Mouse (Mus musculus): ENCODE data around the gene Iglon5.

Iglon5 gene

DNA sequence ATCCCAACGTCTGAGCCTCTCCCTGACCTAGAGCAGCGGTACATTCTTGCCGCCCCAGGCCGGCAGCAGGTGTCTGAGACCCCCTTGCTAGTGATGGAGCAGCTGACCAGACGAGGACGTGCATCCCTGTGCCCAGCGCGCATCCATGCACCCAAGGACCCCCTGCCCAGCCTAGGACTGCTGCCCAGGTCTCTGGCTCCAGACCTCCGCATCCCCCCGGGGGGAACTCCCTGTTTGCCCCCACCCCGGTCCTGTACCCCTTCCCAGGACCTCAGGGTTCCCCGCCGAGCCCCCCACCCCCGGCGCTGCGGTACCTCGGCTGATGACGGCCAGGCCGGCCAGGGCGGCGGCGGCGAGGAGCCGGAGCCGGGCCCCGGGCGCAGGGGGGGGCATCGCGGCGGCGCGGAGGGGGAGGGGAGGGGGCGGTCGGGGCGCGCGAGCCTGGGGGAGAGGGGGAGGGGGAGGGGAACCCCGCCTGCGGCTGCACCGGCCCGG lies at the start of gene Iglon5:
TSS of gene Iglon5 (minus strand) at position 445 of the 495 bp plus-strand sequence.
- in situ Hi-C loops (cut with MboI; ENCODE audit: unreplicated experiment in 2 of 2) = no loop called here

- in situ Hi-C loops (cut with MboI; ENCODE audit: unreplicated experiment in 2 of 2) = no loop called here
Measured at GRCm38 (mm10) chr7:43538524-43538923, 48.6 kb upstream of the Iglon5 start.

DNA sequence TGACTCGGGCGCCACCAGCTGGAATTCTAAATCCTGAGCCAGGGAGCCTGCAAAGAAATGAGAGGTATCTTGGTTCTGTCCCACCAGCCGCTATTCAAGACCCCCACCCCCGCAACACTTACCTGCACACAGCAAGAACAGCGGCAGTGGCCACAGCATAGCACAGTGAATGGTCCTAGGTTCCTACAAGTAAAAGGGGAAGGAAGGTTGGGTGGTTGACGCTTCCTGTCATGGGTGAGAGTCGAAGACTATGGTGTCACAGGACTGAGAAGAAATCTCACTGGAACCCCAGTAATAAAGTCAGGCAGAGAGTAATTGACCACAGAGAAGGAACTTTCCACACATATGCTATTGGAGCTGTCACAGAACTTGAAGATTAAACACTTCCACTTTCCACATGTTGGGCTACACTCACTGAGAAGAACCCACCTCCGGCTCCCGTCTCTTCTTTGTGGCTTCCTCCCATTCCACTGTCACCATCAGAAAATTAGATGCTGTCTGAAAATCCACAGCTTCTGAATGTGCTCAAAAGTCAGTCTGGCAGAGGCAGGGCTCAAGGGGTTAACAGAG lies 43.1 kb upstream of the Iglon5 start:
- in situ Hi-C loops (cut with MboI; ENCODE audit: unreplicated experiment in 2 of 2) = no loop called here

DNA sequence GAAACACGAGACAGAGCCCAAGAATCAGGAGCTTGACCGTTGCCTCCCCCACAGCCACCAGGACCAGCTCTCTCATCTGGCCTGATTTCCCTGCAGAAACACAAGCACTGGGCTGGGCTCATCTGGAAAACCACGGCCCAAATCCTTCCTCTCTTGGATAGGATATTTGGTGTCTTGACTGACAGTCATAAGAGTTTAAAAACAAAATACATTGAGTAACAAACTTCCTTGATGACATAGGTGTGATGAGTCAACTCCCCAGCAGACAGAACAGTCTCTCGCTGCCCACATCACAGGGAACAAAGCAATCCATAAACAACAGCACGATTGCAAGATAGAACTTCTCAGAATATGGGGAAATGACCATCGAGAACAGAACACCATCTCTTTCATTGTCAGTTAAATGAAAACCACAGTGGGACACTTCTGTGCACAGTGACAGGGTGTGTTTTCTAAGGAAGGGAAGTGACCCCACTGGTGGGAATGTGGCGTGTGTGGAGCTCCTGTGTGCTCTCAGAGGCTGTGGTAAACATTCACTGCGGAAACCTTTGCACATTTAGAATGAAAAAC lies 40.4 kb upstream of the Iglon5 start:
- in situ Hi-C loops (cut with MboI; ENCODE audit: unreplicated experiment in 2 of 2) = no loop called here

DNA sequence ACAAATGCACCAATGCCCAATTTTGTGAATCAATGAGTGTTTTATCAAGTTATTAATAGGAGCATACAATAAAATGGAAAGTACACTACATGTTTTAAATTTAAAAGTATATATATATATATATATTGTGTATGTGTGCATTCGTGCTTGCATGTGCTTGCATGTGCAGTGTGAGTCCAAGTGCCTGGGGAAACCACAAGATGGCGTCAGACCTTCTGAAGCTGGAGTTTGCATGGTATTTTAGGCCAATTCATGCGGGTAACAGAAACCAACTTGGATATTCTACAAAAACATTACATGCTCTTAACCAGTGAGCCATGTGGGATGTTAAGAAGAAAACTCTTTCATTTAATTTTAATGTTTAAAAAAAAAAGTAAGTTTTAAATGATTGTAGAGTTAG lies 35.4 kb upstream of the Iglon5 start:
- in situ Hi-C loops (cut with MboI; ENCODE audit: unreplicated experiment in 2 of 2) = loop anchor here in 1 of 2 experiments (5.0 kb wide), 1 partner anchor 52 kb away; the partner anchor contains the start of gene Zfp719

DNA sequence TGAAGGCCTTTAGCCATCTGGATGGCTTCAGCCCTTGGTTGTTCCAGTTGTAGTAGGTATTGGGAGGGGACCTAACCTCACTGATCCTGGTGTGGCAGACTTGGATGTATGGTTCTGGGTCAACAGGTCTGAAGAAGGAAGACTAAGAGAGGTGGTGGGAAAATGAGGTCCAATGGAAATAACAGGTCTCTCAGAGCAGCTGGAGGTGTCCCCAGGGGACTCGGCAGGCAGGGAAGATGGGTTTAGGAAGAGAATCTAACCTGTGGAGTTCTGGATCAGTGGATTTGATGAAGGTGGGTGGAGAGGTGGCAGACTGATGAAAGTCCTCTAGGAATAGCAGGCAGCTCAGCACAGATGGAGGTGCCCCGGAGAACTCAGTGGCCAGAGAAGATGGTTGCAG lies 32.9 kb upstream of the Iglon5 start:
- in situ Hi-C loops (cut with MboI; ENCODE audit: unreplicated experiment in 2 of 2) = loop anchor here (5.0 kb wide), 2 partner anchors 60 to 150 kb away; partner anchors contain the start of gene Ctu1 (in 2 of the 2)

DNA sequence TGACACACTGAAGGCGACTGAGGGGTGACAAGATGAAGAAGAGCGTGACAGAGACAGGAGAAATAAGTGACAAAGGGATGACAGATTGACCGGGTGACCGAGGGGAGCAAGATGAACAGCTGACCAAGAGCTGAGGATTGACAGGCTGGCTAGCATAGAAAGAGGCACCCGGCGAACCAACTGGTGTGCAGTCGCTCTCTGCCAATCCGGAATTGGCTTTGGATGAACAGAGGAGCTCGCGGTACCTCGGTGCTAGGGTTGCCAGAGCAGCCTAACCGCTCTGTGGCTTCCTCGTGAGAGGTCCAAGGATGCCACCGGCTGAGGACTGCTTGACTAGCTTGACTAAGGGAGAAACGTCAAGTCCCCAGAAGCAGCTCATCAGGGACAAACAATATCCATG lies 28.5 kb upstream of the Iglon5 start:
- in situ Hi-C loops (cut with MboI; ENCODE audit: unreplicated experiment in 2 of 2) = no loop called here

- in situ Hi-C loops (cut with MboI; ENCODE audit: unreplicated experiment in 2 of 2) = no loop called here
Measured at GRCm38 (mm10) chr7:43515076-43515475, 25.2 kb upstream of the Iglon5 start.

DNA sequence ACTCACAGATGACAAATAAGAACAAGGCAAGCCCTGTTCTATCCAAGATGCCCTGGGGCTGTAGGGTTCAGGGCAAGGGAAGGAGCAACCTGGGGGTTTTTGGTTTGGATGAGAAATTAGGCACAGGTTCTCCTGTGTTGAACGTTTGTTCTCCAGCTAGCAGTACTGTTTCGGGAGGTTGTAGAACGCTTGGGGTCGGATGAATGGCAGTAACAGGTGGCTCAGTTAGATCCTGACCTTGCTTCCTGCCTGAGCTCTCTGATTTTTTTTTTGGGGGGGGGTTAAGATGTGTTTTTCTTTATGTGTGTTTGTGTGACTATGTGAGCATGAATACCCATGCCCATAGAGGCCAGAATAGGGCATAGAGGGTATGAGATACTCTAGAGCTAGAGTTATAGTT lies 22.6 kb upstream of the Iglon5 start:
- in situ Hi-C loops (cut with MboI; ENCODE audit: unreplicated experiment in 2 of 2) = no loop called here

GRCm38 (mm10) chr7:43511707-43512478 lies 22.0 kb upstream of the Iglon5 start:
- in situ Hi-C loops (cut with MboI; ENCODE audit: unreplicated experiment in 2 of 2) = no loop called here

DNA sequence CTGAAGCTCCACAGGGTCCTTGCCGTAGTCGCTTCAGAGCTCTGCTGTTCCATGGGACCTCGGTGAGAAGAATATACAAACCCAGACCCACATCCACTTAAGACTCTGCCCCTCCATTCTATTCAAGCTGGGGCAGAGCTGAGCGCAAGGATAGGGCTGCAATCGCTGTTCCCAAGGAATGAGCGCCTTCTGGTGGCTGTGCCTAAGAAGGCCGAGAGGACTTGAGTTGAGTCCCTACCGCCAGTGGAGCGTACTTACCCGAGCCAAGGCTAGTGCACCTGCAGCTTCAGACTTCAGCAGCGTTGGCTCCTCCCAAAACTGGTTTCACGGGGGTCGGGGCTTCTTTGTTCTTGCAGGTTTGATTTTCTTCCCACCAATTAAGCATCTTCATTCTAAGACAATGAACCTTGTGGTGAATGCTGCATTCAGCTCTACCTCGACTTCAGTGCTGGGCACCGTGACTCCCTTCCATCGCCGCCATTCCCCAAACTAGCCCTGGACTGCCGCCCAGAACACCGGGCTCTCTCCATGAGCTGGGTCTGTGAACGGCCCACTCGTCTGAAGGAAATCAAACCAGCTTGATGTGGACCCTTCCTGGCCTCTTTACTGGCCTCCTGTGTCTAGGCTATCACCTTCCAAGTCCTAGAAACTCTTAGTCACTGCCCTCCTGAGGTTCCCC lies 5.6 kb upstream of the Iglon5 start:
- in situ Hi-C loops (cut with MboI; ENCODE audit: unreplicated experiment in 2 of 2) = no loop called here

DNA sequence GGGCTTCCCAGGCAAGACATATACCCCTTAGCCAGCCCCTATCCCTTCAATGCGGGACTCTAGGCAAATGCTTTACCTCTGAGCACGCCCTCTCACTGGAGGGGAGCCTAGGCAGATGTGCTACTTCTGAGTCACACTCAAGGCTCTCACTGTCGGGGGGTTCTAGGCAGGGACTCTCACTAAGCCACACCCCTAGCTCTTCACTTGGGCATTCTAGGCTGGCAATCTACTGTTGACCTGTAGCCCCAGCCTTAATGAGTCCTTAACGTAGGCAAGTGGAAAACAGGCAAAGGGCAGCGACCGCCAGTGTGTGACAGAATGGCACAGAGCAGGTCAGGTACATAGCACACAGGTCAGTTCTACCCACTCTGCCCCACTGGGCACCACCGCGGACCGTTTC lies 986 bp upstream of the Iglon5 start:
- in situ Hi-C loops (cut with MboI; ENCODE audit: unreplicated experiment in 2 of 2) = no loop called here

DNA sequence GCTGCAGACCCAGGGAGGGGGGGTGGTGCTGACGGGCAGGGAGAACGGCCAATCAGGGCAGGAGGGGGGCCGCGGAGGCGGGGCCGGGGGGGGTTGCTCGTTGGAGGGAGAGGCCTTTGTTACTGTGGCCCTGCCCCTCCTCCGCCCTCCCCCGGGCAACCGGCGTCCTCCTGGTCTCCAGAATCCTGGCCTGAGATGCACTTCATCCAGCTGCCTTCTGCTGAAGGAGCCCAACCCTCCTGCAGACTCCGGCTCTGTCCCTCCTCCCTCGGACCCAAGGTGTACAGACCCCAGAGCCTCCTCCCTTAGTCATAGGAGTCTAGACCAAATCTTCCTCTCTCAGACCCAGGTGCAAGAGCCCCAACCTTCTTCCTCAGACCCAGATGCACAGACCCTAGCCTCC lies 308 bp upstream of the Iglon5 start:
- in situ Hi-C loops (cut with MboI; ENCODE audit: unreplicated experiment in 2 of 2) = no loop called here

DNA sequence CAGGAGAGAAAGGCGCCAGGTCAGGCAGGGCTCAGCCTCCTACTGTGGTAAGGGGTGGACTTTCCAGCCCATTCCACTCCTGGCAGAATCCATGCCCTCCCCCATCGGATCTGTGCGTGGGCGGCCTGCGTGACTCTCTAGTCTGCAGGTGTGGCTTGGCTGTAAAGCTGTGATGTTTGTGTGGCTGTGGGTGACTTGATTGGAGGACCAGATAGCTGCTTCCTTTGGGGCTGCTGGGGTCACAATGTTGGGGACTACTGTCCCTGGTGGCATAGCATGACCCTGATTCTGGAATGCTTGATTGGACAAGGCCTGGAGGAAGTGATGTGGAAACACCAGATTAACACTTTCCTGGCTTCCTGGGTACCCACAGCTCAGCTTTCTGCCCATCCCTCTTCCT lies 1.2 kb downstream of the Iglon5 start:
- in situ Hi-C loops (cut with MboI; ENCODE audit: unreplicated experiment in 2 of 2) = no loop called here

DNA sequence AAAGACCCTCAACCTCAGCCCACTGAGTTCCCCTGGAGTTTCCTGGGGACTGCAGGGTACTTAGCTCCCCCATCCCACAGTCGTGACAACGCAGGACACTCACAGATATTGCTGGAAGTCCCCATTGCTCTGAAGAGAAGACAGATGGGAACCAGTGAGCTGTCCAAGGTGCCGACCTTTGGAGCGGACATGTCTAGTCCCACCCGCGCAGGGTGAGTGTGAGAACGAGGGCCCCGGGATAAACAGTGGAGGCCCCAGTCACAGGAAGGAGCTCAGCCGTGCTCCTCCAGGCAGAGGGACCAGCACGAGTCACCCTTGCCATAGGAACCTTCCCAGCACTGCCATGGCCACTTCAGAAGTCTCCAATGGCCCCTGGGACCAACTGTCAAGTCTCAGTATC lies 6.6 kb downstream of the Iglon5 start:
- in situ Hi-C loops (cut with MboI; ENCODE audit: unreplicated experiment in 2 of 2) = no loop called here

DNA sequence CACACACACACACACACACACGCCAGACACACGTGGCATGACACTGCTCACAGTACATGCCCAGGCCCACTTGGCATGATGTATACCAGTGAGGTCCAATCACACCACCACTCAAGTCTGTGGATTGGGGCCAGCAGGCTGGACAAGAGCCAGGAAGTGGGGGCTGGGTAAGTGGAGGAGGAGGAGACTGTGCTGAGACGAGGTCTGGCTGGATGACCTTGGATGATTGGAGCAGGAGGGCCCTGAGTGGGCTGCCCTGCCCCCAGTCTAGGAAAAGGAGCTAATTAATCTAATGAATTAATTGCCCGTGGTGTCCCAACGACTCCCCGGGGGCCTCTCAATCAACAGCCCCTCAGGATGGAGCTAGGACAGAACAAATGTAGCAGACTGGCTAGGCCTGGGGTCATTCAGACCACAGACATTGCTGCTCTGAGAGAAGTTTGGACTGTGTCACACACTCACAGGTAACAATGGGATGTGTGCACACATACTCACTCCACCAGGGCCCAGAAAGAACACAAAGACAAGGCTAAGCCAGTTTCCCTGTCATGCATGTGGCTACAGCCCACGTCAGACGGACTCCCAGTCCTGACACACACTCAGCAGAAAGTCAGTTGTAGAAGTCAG lies 7.7 kb downstream of the Iglon5 start:
- in situ Hi-C loops (cut with MboI; ENCODE audit: unreplicated experiment in 2 of 2) = no loop called here

DNA sequence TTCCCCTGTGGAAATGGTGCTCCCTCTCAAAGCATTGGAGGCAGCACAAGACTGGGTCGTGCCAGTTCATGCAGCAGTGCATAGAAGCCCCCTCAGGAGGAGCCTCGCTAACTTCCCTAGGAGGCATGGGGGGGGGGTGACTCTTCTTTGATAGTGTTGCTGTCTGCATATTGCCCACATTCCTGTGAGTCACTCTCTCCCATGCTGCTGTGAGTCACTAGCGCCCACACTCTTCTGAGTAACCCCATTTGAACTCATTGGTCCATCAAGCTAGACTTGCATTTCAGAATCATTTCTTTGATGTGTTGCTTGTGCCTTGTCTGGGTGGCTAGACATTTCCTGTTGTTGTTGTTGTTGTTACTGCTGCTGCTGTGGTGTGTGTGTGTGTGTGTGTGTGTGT lies 8.7 kb downstream of the Iglon5 start:
- in situ Hi-C loops (cut with MboI; ENCODE audit: unreplicated experiment in 2 of 2) = no loop called here

- in situ Hi-C loops (cut with MboI; ENCODE audit: unreplicated experiment in 2 of 2) = loop anchor here (5.0 kb wide), 2 partner anchors 181 to 196 kb away; partner anchors contain the start of gene Ctu1 (in 1 of the 2)
Measured at GRCm38 (mm10) chr7:43476376-43476775, 13.5 kb downstream of the Iglon5 start.

GRCm38 (mm10) chr7:43475706-43476105 lies 14.2 kb downstream of the Iglon5 start:
- in situ Hi-C loops (cut with MboI; ENCODE audit: unreplicated experiment in 2 of 2) = loop anchor here (5.0 kb wide), 2 partner anchors 182 to 197 kb away; partner anchors contain the start of gene Ctu1 (in 1 of the 2)

- in situ Hi-C loops (cut with MboI; ENCODE audit: unreplicated experiment in 2 of 2) = loop anchor here in 1 of 2 experiments (5.0 kb wide), 1 partner anchor 417 kb away; no protein-coding TSS in a partner anchor
Measured at GRCm38 (mm10) chr7:43470373-43470772, 19.5 kb downstream of the Iglon5 start.

All from v-Abl transformed pro-B cells (cell line).